Mouse (Mus musculus): ENCODE data around the gene Gpbar1.

Gpbar1 gene

GRCm38 (mm10) chr1:74278538-74278937, at the start of gene Gpbar1:
TSS of gene Gpbar1 (plus strand) at chr1:74278550.
- no peak for ATAC-seq (ENCODE audit: insufficient number of reproducible peaks, low FRiP score, low TSS enrichment)

GRCm38 (mm10) chr1:74229942-74230341, 48.4 kb upstream of the Gpbar1 start:
- no peak for ATAC-seq (ENCODE audit: insufficient number of reproducible peaks, low FRiP score, low TSS enrichment)

- no peak for ATAC-seq (ENCODE audit: insufficient number of reproducible peaks, low FRiP score, low TSS enrichment)
Measured at GRCm38 (mm10) chr1:74230992-74231391, 47.4 kb upstream of the Gpbar1 start.

GRCm38 (mm10) chr1:74235938-74236589, 42.3 kb upstream of the Gpbar1 start, which contains the start of gene Arpc2:
TSS of gene Arpc2 (plus strand) at chr1:74236084.
- peak; percentile 94 for ATAC-seq (ENCODE audit: insufficient number of reproducible peaks, low FRiP score, low TSS enrichment)

GRCm38 (mm10) chr1:74236590-74237317, 41.6 kb upstream of the Gpbar1 start:
- peak; percentile 37; the same call in 1 of the 2 replicates for ATAC-seq (ENCODE audit: insufficient number of reproducible peaks, low FRiP score, low TSS enrichment)

GRCm38 (mm10) chr1:74237671-74238070, 40.7 kb upstream of the Gpbar1 start:
- ATAC-seq (ENCODE audit: insufficient number of reproducible peaks, low FRiP score, low TSS enrichment): no peak

GRCm38 (mm10) chr1:74238136-74238535, 40.2 kb upstream of the Gpbar1 start:
- no peak for ATAC-seq (ENCODE audit: insufficient number of reproducible peaks, low FRiP score, low TSS enrichment)

GRCm38 (mm10) chr1:74239162-74239561, 39.2 kb upstream of the Gpbar1 start:
- ATAC-seq (ENCODE audit: insufficient number of reproducible peaks, low FRiP score, low TSS enrichment): no peak

- ATAC-seq (ENCODE audit: insufficient number of reproducible peaks, low FRiP score, low TSS enrichment): no peak
Measured at GRCm38 (mm10) chr1:74239618-74240017, 38.7 kb upstream of the Gpbar1 start.

- no peak for ATAC-seq (ENCODE audit: insufficient number of reproducible peaks, low FRiP score, low TSS enrichment)
Measured at GRCm38 (mm10) chr1:74240311-74240710, 38.0 kb upstream of the Gpbar1 start.

- no peak for ATAC-seq (ENCODE audit: insufficient number of reproducible peaks, low FRiP score, low TSS enrichment)
Measured at GRCm38 (mm10) chr1:74240832-74241231, 37.5 kb upstream of the Gpbar1 start.

GRCm38 (mm10) chr1:74245525-74245924, 32.8 kb upstream of the Gpbar1 start:
- no peak for ATAC-seq (ENCODE audit: insufficient number of reproducible peaks, low FRiP score, low TSS enrichment)

GRCm38 (mm10) chr1:74248799-74249198, 29.6 kb upstream of the Gpbar1 start:
- no peak for ATAC-seq (ENCODE audit: insufficient number of reproducible peaks, low FRiP score, low TSS enrichment)

- ATAC-seq (ENCODE audit: insufficient number of reproducible peaks, low FRiP score, low TSS enrichment): no peak
Measured at GRCm38 (mm10) chr1:74249331-74249980, 28.9 kb upstream of the Gpbar1 start.

- no peak for ATAC-seq (ENCODE audit: insufficient number of reproducible peaks, low FRiP score, low TSS enrichment)
Measured at GRCm38 (mm10) chr1:74250096-74250495, 28.3 kb upstream of the Gpbar1 start.

- ATAC-seq (ENCODE audit: insufficient number of reproducible peaks, low FRiP score, low TSS enrichment): no peak
Measured at GRCm38 (mm10) chr1:74255704-74256345, 22.5 kb upstream of the Gpbar1 start.

GRCm38 (mm10) chr1:74256782-74257181, 21.6 kb upstream of the Gpbar1 start:
- no peak for ATAC-seq (ENCODE audit: insufficient number of reproducible peaks, low FRiP score, low TSS enrichment)

GRCm38 (mm10) chr1:74262510-74262909, 15.8 kb upstream of the Gpbar1 start:
- no peak for ATAC-seq (ENCODE audit: insufficient number of reproducible peaks, low FRiP score, low TSS enrichment)

- ATAC-seq (ENCODE audit: insufficient number of reproducible peaks, low FRiP score, low TSS enrichment): no peak
Measured at GRCm38 (mm10) chr1:74268750-74269149, 9.6 kb upstream of the Gpbar1 start.

- no peak for ATAC-seq (ENCODE audit: insufficient number of reproducible peaks, low FRiP score, low TSS enrichment)
Measured at GRCm38 (mm10) chr1:74271659-74272058, 6.7 kb upstream of the Gpbar1 start.

GRCm38 (mm10) chr1:74275015-74275414, 3.3 kb upstream of the Gpbar1 start:
- ATAC-seq (ENCODE audit: insufficient number of reproducible peaks, low FRiP score, low TSS enrichment): no peak
